Mouse (Mus musculus): ENCODE measurements at regions not wholly inside any gene's neighbourhood (a gene's known extent, or its start where the extent isn't known, plus 50 kb on each side); places are given as distances from the start of the nearest gene placed in this dataset.
A peak's percentile ranks its signal among the peaks of the same experiment; 100 is the strongest.

GRCm38 (mm10) chr17:9921326-9921725, 251.8 kb upstream of the Pabpc6 start:
- peak; percentile 37; the same call in 1 of the 2 replicates for ATAC-seq (replicated peaks; ENCODE audit: poor library complexity, severe bottlenecking)

- no peak for ATAC-seq (replicated peaks; ENCODE audit: poor library complexity, severe bottlenecking)
Observed at GRCm38 (mm10) chr17:9917031-9917430, 247.5 kb upstream of the Pabpc6 start.

- ATAC-seq (replicated peaks; ENCODE audit: poor library complexity, severe bottlenecking), result no peak
Observed at GRCm38 (mm10) chr17:9910856-9911255, 241.3 kb upstream of the Pabpc6 start.

- no peak for ATAC-seq (replicated peaks; ENCODE audit: poor library complexity, severe bottlenecking)
Observed at GRCm38 (mm10) chr17:9907077-9907476, 237.6 kb upstream of the Pabpc6 start.

GRCm38 (mm10) chr17:9905501-9906462, 236.3 kb upstream of the Pabpc6 start:
- no peak for ATAC-seq (replicated peaks; ENCODE audit: poor library complexity, severe bottlenecking)

GRCm38 (mm10) chr17:9904525-9904991, 235.0 kb upstream of the Pabpc6 start:
- no peak for ATAC-seq (replicated peaks; ENCODE audit: poor library complexity, severe bottlenecking)

- ATAC-seq (replicated peaks; ENCODE audit: poor library complexity, severe bottlenecking), result no peak
Observed at GRCm38 (mm10) chr17:9903313-9903712, 233.8 kb upstream of the Pabpc6 start.

- no peak for ATAC-seq (replicated peaks; ENCODE audit: poor library complexity, severe bottlenecking)
Observed at GRCm38 (mm10) chr17:9896964-9897363, 227.4 kb upstream of the Pabpc6 start.

GRCm38 (mm10) chr17:9895686-9896082, 226.2 kb upstream of the Pabpc6 start:
- no peak for ATAC-seq (replicated peaks; ENCODE audit: poor library complexity, severe bottlenecking)

GRCm38 (mm10) chr17:9894828-9895685, 225.5 kb upstream of the Pabpc6 start:
- no peak for ATAC-seq (replicated peaks; ENCODE audit: poor library complexity, severe bottlenecking)

GRCm38 (mm10) chr17:9893966-9894365, 224.4 kb upstream of the Pabpc6 start:
- ATAC-seq (replicated peaks; ENCODE audit: poor library complexity, severe bottlenecking), result peak; percentile 22; the same call in 1 of the 2 replicates

GRCm38 (mm10) chr17:9892776-9893175, 223.3 kb upstream of the Pabpc6 start:
- no peak for ATAC-seq (replicated peaks; ENCODE audit: poor library complexity, severe bottlenecking)

GRCm38 (mm10) chr17:9892141-9892540, 222.6 kb upstream of the Pabpc6 start:
- ATAC-seq (replicated peaks; ENCODE audit: poor library complexity, severe bottlenecking), result no peak

GRCm38 (mm10) chr17:9888494-9888893, 219.0 kb upstream of the Pabpc6 start:
- ATAC-seq (replicated peaks; ENCODE audit: poor library complexity, severe bottlenecking), result no peak

- ATAC-seq (replicated peaks; ENCODE audit: poor library complexity, severe bottlenecking), result no peak
Observed at GRCm38 (mm10) chr17:9885110-9885509, 215.6 kb upstream of the Pabpc6 start.

GRCm38 (mm10) chr17:9882639-9883226, 213.2 kb upstream of the Pabpc6 start:
- no peak for ATAC-seq (replicated peaks; ENCODE audit: poor library complexity, severe bottlenecking)

GRCm38 (mm10) chr17:9879556-9880206, 210.2 kb upstream of the Pabpc6 start:
- ATAC-seq (replicated peaks; ENCODE audit: poor library complexity, severe bottlenecking), result no peak

- no peak for ATAC-seq (replicated peaks; ENCODE audit: poor library complexity, severe bottlenecking)
Observed at GRCm38 (mm10) chr17:9873695-9874094, 204.2 kb upstream of the Pabpc6 start.

GRCm38 (mm10) chr17:9870237-9870636, 200.7 kb upstream of the Pabpc6 start:
- no peak for ATAC-seq (replicated peaks; ENCODE audit: poor library complexity, severe bottlenecking)

GRCm38 (mm10) chr17:9868747-9869281, 199.3 kb upstream of the Pabpc6 start:
- ATAC-seq (replicated peaks; ENCODE audit: poor library complexity, severe bottlenecking), result no peak
